Mouse (Mus musculus) thymus, adult 2 months (tissue): ENCODE results near the gene Gan. TPM values are rescaled to one million over a fixed set of nuclear protein-coding genes. Genes with fewer than 3 reads are reported as not detected.

Source experiments
- DNase-seq: peaks from one replicate; pipeline ENCODE4 v3.0.0; 2021
- H3K27ac ChIP-seq: fragments of 200-500 bp; 2 replicates; pipeline ENCODE4 v1.5.1; 2012; ENCODE audit warnings: low read length, control low read depth; ENCODE audit not compliant: control insufficient read depth, insufficient read depth
- H3K27me3 ChIP-seq: fragments of 200-500 bp; 2 replicates; pipeline ENCODE4 v1.6.1; 2012; ENCODE audit warnings: mild to moderate bottlenecking, low read length, moderate library complexity, mixed read lengths; ENCODE audit not compliant: control insufficient read depth, insufficient read depth
- H3K36me3 ChIP-seq: fragments of 200-500 bp; 2 replicates; pipeline ENCODE4 v1.6.1; 2012; ENCODE audit warnings: mild to moderate bottlenecking, low read length, moderate library complexity; ENCODE audit not compliant: control insufficient read depth, insufficient read depth
- H3K4me1 ChIP-seq: fragments of 200-500 bp; replicated peaks from 2 replicates; pipeline ENCODE4 v1.6.1; 2012; ENCODE audit warnings: low read length; ENCODE audit not compliant: control insufficient read depth, insufficient read depth
- H3K4me3 ChIP-seq: fragments of 200-500 bp; 2 replicates; pipeline ENCODE4 v1.5.1; 2012; ENCODE audit warnings: mild to moderate bottlenecking, low read length, control low read depth, moderate library complexity; ENCODE audit not compliant: control insufficient read depth, insufficient read depth
- CTCF ChIP-seq: fragments of 200-500 bp; IDR thresholded peaks from 2 replicates; pipeline ENCODE4 v1.5.1; 2012; ENCODE audit warnings: mild to moderate bottlenecking, control low read depth, low read length, moderate library complexity, borderline replicate concordance; ENCODE audit not compliant: control insufficient read depth, poor library complexity, insufficient read depth; ENCODE audit errors: extremely low read depth
- POLR2A ChIP-seq: fragments of 200-500 bp; IDR thresholded peaks from 2 replicates; pipeline ENCODE4 v1.6.1; 2012; ENCODE audit warnings: mild to moderate bottlenecking, low read length, control low read depth, moderate library complexity; ENCODE audit not compliant: control insufficient read depth, poor library complexity, insufficient read depth; ENCODE audit errors: extremely low read depth
- WGBS: fragments of 180-500 bp; shearing (Covaris S2); methylation state at CpG from one replicate; pipeline ENCODE4 v1.1.7; 2018; 5-methylcytosine and 5-hydroxymethylcytosine counted together
- polyA plus RNA-seq: library from polyadenylated mRNA; depleted of rRNA; stranded (reverse); fragments of >200 nt; gene quantifications from 2 replicates; pipeline ENCODE4 v1.2.3, GENCODE M21; 2012

Gan gene
- polyA plus RNA-seq, 1 experiment = 6.3 TPM

DNA sequence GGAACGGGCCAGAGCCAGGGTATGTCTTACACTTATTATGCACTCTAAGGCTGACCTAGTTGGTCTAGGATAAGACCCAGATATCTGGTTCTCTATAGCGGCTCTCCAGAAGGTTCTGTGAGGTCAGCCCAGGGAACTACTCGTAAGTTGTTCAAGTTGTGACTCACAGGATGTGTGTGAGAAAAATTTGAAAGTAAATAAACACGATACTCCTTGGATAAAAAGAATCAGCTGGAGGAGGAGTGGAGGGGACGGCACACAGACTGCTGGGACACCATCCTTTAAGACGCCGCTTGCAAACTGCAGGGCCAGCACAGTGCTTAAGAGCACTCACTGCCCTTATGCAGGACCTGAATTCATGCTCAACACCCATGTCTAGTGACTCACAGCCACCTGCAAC is 19.3 kb downstream of the Gan start:
- Histone ChIP-seq H3K27me3 (no peaks in the 10 kb centered on the region), H3K4me1 (no peaks in the 10 kb centered on the region), H3K27ac (no peak overlapping the region), H3K36me3 (no peaks in the 10 kb centered on the region), H3K4me3 (no peak overlapping the region)
- no peak for DNase-seq
- no peak for TF ChIP-seq POLR2A
- TF ChIP-seq CTCF = no peak
- WGBS = 98% methylated on average over 7 of the region's 7 CpGs

DNA sequence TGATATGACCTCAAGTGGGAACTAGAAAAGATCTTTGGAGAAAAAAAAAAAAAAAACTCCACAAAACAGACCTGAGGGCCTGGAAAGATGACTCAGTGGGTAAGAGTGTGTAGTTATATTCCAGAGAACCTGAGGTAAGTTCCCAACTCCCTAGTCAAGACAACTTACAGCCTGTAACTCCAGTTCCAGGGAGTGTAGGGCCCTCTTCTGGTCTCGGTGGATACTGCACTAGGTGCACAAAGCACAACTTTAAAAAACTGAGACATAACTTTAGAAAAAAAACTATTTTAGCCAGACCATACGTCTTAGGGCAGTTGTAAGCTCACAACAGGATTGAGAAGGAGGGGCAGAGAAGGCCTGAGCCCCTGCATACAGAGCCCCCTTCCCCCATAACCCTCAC is 20.1 kb downstream of the Gan start:
- no peaks in the 10 kb centered on the region for H3K4me1 ChIP-seq
- H3K27ac ChIP-seq = no peak overlapping the region
- WGBS = 88% methylated on average over 2 of the region's 2 CpGs
- TF ChIP-seq POLR2A (no peak), CTCF (no peak)
- DNase-seq = no peak
- H3K4me3 ChIP-seq = no peak overlapping the region
- H3K27me3 ChIP-seq = no peaks in the 10 kb centered on the region
- no peaks in the 10 kb centered on the region for H3K36me3 ChIP-seq

DNA sequence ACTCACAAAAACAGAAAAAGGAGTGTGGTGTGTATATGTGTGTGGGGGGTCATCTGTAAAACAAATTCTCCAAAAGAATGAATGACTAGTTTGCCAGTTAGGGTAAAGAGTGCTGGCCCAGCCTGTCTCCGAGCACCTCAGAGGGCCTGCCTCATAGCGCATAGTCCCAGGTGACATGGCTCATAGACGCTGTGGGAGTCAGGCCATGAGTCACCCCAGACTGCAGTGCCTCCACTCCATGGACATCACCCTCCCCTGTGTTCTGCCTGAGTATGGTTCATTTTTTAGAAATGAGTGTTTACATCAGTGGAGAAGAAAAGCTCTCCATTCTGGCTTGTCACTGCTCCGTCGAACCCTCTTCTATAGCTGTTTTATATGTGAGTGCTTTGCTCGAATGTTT is 20.7 kb downstream of the Gan start:
- 96% methylated on average over 6 of the region's 6 CpGs for WGBS
- Histone ChIP-seq H3K36me3 (no peaks in the 10 kb centered on the region), H3K4me1 (peaks cover 3% of the 10 kb centered on the region)

DNA sequence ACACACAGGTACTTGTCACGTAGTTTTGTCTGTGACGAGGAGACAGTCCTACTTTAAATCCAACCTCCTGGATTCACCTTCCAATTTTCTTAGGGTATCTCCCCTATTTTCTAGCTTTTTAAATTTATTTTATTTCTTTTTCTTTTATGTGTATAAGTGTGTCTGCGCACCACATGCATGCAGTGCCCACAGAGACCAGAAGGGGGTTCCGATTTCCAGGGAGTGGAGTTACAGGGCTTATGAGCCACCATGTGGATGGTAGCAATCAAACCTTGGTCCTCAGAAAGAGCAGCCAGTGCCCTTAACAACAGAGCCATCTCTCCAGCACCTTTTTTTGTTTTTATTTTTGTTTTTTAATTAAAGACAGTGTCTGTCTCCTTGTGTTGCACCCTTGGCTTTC is 24.8 kb downstream of the Gan start:
- Histone ChIP-seq H3K27ac (no peak overlapping the region), H3K4me3 (no peak overlapping the region), H3K36me3 (no peaks in the 10 kb centered on the region), H3K27me3 (no peaks in the 10 kb centered on the region), H3K4me1 (peaks cover 6% of the 10 kb centered on the region)
- over 99% methylated on average over 4 of the region's 4 CpGs for WGBS
- no peak for DNase-seq
- TF ChIP-seq CTCF = no peak
- TF ChIP-seq POLR2A = no peak

More for the DNA sequence above, 20.7 kb downstream of the Gan start:
- no peak for TF ChIP-seq CTCF
- TF ChIP-seq POLR2A = no peak
- Histone ChIP-seq H3K4me3 (no peak overlapping the region), H3K27ac (no peak overlapping the region), H3K27me3 (no peaks in the 10 kb centered on the region)
- no peak for DNase-seq

DNA sequence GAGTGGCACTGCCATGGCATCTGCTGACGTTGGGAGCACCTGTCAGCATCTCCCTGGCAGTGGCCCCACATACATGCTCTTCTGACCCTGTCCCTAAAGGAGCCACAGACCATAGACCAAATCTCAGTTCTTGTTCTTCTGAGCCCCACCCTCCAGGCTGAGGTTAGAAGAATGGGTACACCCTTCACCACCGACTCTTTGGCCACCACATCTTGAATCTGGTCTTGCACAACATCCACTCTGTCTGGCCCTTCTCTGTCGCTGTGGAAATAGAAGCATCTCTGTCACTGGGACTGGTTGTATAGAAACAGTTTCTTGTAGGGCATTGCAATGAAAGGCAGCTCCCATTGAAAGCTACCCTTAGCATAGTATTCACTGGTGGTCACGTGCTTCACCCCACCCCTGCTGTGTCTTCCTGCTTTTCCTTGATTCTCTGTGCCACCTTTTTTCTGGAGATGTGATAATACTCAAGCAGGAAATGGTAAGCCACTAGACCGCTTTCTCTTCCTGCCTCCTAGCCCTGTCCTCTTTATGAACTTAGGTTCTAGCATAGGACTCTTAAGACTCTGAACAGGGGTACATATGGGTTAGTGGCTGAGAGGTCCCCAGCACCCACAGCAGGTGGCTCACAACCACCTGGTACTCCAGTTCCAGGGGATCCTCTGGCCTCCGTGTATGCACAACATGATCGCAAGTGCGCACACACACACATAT is 25.9 kb downstream of the Gan start:
- no peak overlapping the region for H3K4me3 ChIP-seq
- TF ChIP-seq CTCF = no peak
- no peak for TF ChIP-seq POLR2A

DNA sequence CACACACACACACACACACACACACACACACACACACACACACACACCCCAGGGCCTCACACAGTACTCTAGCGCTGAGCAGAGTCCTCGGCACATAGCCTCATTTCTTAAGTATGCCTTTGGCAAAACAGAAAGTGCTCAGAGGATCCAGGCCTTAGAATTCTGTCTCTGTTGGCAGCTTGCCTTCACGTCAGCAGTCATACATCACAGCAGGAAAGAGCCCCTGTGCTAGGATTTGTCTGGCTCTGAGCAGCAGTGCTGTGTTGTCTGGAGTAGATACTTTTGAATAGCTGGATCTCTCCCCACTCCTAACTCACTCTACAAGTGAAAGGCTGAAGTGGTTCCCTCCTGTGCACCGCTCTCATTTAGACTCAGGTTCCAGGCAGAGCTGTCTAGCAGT is 36.4 kb downstream of the Gan start:
- Histone ChIP-seq H3K4me3 (no peak overlapping the region), H3K27ac (no peak overlapping the region), H3K4me1 (peaks cover 5% of the 10 kb centered on the region), H3K36me3 (0 out of 2 replicates have a peak, but pooled peaks cover 3% of the 10 kb centered on the region), H3K27me3 (no peaks in the 10 kb centered on the region)
- 95% methylated on average over 4 of the region's 4 CpGs for WGBS
- DNase-seq = no peak
- TF ChIP-seq CTCF (no peak), POLR2A (no peak)

More for the DNA sequence above, 25.9 kb downstream of the Gan start:
- Histone ChIP-seq H3K27ac (no peak overlapping the region), H3K4me1 (peaks cover 6% of the 10 kb centered on the region), H3K36me3 (no peaks in the 10 kb centered on the region), H3K27me3 (no peaks in the 10 kb centered on the region)
- 33% methylated on average over 8 of the region's 8 CpGs for WGBS
- DNase-seq = no peak
